Mouse (Mus musculus): Measurements from ENCODE around the gene Pate1.

Gene Pate1

GRCm38 (mm10) chr9:35687013-35687412, at the start of gene Pate1:
Gene Pate1, minus strand, starts transcription at chr9:35687390.
- no peak for DNase-seq

- DNase-seq = no peak
Measured at GRCm38 (mm10) chr9:35707265-35707664, 20.1 kb upstream of the Pate1 start.

DNA sequence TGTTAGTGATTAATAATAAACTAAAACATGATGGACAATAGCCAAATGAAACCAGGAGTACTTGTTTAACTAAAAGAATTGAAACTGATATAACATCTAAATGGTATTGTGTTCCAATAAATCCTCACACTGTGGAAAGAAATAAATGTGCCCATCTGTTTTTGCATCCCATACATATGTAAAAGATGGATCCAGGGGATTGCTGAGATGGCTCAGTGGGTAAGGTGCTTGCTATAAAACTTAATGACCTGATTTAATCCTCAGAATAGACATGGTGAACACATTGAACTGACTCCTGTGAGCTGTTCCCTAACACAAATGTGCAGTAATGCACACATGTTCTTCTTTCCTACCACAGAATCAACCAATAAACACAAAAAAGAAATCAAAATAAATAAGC, 4.7 kb upstream of the Pate1 start:
- no peak for DNase-seq

GRCm38 (mm10) chr9:35673557-35673956, 13.6 kb downstream of the Pate1 start:
- DNase-seq = no peak

DNA sequence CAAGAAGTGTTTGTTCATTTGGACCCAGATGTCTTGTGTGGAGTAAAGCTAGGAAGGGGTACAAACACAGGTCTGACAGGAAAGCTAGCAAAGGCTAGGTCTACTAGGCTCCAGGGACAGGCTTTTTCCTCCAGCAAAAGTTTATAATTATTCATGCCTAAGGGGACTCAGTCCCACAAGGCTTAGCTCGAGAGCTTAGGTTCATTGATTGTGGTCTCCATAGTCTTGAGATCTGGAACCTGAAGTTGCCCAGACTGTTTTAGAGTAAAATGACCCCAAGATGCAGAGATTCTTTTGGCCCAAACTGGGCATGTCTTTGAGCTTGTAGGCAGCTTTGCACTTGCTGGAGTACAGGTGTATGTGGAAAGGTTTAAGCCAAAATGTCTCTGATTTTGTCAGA, 39.1 kb downstream of the Pate1 start, which contains the start of gene Pate3:
Gene Pate3, minus strand, starts transcription at position 101 of the 400 bp plus-strand sequence.
- no peak for DNase-seq

Measured in kidney, postnatal 36 days (tissue).